Mouse (Mus musculus) layer of hippocampus, postnatal 14 days (tissue): ENCODE data around the gene Pacrg. TPM values are rescaled to one million over a fixed set of nuclear protein-coding genes. Genes with fewer than 3 reads are reported as not detected.

Experiments
- DNase-seq, 2 experiments: peaks; one replicate each; pipeline ENCODE4 v3.0.0; 2021 to 2022; ENCODE audit warnings: low spot score in 2 of 2, mixed read lengths in 1 of 2
- total RNA-seq, 2 experiments: library from RNA; stranded (reverse); gene quantifications; 2 replicates each; pipeline ENCODE4 v1.2.3; 2021

Gene Pacrg
- total RNA-seq, 2 experiments from 2014 or later = 19.4 to 20.8 TPM

DNA sequence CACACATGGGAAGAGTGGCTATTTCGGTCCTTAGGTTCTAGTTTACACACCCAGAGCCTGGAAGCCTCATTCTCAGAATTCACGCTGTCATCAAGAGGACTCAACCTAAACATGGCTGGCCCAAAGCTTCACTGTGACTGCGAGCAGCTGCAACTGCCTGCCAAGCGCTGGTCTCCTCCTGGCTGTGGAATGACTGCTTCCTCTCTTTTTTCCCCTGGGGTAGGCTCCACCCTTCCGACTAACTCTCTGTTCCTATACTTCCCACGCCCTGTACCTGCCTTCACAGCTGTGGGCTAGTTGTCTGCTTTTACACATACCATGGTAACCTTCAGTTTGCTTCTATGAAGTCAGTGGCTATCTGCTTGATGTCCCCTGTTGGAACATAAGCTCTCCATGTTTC, 453.6 kb downstream of the Pacrg start:
- no peak for DNase-seq

DNA sequence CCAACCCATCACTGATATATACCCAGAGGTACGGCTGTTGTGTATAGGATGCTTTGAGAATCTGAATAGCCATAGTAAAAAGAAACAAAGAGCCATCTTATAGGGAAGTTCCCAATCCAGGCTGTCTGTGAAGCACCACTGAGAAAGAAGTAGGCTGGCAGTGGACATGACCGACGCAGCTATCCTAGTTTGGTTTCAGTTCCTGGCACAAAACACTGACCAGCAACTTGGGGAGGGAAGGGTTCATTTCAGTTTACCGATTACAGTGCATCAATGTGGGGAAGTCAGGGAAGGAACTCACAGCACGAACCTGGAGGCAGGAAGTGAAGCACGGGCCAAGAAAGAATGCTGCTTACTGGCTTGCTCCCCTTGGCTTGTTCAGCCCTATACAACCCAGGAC, 456.7 kb downstream of the Pacrg start:
- DNase-seq = no peak

DNA sequence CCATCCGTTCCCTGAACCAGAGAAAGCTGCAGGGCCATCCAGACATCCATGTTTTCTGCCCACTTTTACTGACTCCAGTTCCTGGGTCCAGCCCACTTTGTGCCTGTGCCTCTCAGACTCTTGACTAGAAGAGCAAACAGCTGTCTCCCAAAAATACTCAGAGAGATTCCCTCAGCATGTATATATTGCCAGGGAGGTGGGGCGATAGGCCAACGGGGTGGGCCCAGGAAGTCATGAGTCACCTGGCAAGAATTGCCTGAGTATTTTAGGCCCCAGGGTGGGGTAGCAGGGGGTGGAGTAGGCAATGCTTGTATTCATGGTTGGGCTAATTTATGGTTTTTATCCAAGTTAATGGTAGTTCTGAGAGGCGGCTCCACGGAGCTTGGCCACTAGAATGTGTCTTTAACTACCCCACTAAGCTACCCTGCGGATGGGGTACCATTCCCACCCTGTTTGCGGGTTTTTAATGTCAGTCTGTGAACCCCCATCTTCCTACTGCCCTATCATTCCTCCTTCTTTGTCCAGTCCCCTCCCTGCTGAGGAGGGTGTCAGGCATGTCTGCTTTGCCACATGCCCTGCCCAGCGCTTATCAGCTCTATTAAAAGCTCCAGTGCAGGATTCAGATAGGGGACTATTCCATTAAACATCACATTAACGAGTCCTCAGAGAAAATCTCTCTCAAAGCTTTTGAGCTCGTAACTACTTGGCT, 461.5 kb downstream of the Pacrg start:
- DNase-seq = no peak

DNA sequence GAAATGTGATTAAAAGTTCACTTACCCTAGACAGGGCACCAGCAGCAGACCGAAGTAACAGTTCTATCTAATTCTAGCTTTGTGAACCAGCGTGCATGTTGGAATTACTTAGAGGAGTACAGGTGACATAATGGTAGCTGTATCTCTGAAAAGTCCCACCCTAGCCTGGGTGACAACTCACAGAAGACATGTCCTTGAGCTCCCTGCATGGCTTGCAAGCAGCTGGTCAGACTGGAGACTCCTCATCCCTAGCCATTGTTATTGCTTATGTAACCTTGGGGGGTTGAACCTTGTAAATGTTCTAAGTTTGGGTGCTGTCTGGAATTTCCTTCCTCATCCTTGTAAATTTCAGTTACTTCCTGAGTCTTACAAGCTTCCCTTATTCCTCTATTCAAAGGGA, 462.5 kb downstream of the Pacrg start:
- no peak for DNase-seq

DNA sequence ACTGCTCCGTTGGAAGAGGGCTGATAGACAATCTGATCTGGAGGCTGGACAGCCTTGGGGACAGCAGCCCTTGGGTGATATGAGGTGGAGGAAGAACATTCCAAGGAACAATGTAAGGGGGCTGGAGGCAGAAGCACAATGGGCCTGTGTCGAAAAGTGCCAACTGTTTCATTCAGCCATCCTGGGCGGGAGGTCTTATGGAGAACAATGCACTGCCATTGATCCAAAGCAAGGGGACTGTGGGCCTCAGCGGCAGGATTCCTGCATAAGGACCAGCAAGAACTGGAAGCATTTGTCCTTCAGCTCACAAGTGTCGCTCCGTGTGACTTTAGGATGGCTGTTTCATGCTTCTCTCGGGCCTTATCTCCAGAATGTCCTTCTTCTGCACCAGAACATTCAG, 465.8 kb downstream of the Pacrg start:
- DNase-seq = no peak

DNA sequence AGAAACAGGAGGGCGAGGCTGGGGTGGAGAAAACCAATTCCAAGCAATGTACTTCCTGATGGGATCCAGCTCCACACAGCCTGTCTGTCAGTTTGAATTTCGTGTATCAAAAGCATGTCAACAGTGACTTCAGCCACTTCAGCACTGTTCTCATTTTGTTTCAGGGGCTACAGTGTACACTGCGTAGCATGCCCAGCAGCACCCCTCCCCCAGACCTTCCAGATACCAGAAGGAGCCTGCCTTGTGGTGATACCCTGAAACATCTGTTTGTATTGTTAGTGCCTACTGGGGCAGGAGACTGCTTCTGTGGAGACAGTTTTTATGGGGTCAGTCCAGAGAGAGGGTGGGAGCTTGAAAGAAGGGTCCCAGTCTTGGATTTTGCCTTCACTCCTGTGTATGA, 466.4 kb downstream of the Pacrg start:
- DNase-seq = no peak

DNA sequence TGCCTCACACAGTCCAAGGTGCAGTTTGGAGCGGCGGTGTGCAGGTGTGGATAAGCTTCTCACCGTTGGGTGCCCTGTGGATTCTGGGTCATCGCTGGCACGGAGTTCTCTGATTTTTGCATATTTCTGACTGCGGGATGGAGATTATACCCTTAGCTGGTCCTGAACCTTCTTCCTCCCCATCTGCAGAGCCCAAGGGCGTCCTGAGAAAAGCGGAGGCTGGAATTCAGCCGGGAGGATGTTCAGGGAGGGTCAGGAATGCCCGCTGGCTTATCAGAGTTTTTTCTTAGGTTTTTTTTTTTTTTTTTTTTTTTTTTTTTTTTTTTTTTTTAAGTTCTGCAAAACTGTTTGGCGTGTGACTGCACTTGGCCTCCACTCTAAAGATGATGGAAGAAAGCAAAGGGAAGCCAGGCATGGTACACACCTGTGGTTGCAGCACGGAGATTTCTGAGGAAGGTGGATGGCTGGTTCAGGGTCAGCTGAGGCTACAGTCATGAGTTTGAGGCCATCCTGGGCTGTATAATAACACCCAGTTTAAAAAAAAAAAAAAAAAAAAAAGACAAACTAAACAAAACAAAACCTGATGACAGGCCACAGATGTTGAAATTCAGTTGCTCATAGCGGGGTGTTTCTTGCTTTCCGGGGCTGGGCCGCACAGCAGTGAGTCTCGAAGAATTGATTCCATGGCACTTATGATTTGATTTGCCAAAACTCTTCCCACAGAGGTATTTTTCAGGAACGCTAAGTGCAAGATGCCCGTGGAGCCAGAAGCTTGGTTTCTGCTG, 467.9 kb downstream of the Pacrg start:
- no peak for DNase-seq

DNA sequence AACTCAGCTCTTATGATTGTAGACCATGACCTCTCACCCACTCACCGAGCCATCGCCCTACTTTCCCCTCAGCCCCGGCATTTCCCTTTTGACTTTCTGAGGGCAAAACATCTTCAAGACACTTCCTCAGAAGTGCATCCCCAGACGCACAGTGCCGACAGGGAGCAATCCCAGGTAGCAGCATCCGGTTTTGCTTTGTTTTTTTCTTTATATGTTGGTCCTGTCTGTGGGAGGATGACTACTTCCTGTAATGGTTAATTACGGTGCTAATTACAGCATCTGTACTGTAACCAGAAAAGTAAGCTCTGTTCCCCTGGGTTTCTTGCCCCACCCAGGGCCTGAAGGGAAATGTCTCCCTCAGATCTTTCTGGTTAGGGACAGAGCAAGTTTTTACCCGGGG, 468.6 kb downstream of the Pacrg start:
- DNase-seq = no peak

DNA sequence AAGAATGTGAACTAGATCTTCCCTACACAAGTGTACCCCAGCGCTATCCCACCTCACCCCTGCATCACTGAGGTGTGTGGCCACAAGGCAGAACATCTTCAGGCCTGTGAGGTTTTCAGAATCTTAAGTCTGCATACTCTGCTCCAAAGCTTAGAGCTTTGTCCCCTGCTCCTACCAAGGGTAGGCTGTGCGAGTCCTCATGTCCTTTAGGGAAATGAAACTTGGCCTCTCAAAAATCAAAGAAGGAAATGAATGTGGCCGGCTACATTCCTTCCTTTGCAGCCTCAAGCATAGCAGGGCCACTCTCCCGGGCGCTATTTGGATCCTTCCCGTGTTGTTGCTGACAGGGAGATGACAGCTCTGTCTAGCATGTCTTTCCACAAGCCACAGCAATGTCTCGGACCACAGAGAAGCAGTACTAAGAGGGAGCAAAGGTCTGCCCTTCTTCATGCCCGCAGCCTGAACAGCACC, 469.4 kb downstream of the Pacrg start:
- DNase-seq = no peak

DNA sequence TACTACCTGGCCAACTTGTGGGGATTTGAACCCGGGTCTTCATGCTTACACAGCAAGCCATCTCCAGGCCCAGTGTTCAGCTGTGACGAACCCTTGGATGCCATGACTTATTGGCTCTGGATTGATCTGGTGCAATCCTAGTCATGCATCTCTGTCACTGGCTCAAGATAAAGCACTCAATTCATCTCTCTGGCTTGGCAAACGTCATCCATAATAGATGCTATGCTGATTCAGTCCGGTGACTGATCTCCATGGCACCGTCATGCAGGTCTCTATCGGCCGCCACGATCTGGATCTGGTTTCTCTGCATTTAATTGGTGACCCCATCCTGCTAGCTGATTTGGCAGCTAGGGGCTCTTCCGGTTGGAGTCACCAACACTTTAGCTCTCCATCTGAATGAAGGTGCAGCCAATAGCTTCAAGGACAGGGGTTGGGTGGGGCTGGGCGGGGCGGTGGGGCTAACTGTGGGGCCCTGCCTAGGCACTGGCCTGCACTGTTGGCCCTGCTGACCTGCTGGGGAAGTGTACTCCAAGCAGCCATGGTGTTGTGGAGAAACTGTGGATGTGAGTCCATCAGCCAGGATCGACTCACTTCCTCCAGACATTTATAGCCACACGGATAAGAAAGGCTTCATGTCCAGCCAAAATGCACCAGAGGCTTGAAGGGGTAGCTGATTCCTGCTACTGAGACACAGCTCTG, 470.0 kb downstream of the Pacrg start:
- no peak for DNase-seq

DNA sequence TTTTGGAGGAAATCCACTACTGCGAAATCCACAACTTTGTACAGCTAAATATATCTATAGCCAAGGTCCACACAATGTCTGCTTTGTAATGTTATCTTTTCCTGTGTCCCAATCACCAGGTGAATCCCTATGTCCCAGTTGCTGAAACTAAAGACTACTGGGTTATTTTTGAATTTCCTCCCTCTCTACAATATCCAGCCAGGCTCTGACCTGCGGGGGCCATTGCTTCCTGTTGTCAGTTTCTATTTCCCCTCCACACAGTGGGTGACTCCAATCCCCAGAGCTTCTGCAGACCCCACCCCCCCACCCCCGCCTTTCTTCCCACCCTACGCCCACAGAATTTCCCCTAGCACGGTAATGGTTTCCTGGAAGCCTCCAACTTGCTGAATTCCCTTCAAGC, 473.1 kb downstream of the Pacrg start:
- no peak for DNase-seq

DNA sequence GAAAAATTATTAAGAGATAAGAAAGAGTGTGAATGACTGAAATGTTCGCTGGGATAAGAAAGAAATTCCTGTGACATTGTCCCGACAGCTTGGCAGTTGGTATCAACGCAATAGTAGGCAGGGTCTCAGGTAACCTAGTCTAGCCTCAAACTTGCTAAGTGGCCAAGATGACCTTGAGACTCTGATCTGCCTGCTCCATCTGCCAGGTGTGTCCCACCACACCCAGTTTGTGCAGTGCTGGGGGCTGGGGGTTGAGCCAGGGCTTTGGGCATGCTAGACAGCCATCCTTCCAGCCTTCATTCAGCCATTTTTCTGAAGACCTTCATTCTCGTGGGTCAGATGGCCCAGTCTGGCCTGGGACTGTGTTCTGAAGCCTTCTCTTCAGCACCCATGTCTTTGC, 473.5 kb downstream of the Pacrg start:
- DNase-seq = no peak

DNA sequence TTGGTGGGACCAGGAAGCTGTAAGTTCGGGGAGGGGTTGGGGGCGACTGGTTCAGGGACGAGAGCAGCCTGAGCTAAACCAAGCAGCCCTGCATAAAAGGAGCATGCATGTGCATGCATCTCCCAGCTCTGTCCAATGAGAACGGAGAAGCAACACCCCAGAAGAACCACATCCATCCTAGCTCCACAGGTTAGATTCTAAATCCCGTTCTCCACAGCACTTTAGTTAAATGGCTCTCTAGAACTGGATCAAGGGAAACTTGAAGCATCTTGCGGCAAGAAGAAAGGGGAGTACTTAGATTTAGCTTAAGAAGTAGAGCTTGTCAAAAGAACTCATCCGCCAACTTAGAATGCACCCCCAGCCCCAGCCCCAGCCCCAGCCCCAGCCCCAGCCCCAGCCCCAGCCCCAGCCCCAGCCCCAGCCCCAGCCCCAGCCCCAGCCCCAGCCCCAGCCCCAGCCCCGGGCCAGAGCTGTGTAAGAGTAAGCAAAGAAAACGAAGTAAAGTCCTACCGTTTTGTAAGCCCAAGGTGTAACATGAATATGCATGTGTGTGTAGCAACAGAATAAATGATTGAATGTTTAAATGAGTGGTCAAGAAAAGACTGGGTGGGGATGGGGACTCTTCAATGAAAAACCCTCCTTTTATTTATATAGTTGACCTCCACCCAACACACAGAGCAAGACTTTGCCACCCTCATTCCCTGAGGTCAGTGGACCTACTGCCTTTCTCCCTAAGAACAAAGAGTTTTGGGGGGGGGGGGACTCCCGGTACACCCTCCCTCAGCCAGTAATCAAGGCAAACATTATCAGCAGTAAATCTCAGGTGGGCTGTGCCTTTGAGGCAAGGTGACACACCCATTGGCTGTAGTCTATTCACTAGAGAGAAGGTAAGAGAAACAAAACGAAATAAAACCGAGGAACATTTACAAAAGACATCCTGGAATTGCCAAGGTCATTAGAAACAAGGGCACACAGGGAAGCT, 474.3 kb downstream of the Pacrg start:
- no peak for DNase-seq

DNA sequence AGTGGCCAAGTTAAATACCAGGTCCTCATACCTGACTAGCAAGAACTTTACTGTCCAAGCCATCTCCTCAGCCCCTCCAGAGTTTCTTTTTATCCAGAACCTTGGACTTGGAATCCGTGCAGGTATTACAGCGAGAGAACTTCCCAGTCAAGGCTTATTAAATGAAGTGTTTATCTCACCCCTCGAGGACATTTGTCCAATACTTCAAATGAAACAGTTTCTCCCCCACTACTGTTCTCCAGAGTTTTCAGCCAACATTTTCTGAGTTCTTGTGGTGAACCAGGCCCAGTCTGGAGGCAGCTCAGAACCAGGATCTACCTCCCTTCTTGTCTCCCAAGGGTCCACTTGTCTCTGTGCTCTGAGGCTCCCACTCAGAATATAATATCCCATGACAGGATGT, 477.0 kb downstream of the Pacrg start:
- no peak for DNase-seq

DNA sequence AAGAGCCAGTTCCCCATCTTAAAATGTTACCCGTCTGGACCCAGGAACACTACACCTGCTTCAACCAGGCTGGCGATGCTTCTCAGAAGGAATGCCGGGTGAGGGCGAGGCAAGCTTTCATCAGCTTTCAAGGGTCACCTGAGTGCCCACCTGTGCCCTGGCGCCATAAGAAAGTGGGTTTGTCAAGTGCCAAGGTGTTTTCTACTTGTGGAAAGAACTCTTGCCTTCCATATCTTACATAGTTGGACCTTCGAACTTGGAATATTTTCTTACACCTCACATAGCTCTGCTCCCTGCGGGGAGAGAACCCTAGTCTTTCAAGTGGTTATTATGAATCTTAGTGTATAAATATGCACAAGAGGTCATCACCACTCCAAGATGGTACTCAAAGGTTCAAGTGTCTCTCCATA, 478.2 kb downstream of the Pacrg start:
- no peak for DNase-seq

DNA sequence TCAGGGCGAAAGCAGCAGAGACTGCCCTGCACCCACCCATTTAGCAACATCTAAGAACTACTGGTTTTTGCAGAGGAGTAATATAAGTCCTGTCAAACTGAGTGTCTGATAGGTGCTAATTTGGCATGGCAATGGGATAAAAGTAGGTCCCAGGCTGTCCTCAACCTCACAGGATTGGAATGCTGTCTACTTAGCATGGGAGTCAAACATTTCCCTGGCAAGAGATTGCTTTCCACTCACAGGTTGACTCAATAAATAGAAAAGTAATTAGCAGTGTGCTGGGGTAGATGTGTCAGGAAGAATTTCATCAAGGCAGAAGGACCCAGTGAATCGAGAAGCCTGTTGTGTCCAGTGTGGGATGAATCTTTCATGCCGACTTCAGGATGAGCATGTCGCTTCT, 479.4 kb downstream of the Pacrg start:
- DNase-seq = no peak

DNA sequence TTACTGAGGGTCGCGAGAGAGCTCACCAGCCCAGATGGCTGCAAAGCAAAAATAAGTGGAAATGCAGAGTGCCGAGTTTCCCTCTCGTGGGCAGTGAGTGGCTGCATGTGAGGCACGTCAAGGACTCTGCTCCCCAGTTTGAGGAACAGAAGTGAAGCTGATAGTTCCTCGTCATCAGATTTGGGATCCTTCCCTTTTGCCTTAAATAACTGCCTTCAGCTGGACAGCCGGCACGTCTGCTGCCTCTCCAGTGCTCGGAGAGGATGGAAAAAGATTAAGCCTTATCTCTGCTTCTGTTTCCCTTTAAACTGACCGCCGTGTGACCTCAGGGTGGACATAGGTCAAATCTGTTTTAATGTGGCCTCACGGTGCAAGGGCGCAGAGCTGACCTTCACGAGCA, 480.6 kb downstream of the Pacrg start:
- DNase-seq = peak in 1 of 2 experiments; percentile 29

DNA sequence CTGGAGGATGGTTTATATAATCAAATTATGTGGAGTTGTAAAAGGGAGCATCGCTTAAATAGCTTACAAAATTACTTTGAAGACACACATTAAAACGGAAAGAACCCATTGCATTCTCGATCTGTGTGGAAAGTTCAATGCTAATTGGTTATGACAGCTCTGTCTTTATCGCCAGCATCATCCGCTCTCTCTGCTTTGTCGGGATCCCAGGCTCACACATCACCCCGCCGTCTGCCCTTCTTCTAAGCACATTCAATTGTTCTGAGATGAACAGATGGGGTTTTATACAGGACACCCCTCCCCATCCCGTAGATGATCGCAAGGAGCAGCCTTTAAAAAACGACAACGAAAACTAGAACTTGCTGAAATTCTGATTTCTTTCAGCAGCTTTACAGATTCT, 482.8 kb downstream of the Pacrg start:
- no peak for DNase-seq

DNA sequence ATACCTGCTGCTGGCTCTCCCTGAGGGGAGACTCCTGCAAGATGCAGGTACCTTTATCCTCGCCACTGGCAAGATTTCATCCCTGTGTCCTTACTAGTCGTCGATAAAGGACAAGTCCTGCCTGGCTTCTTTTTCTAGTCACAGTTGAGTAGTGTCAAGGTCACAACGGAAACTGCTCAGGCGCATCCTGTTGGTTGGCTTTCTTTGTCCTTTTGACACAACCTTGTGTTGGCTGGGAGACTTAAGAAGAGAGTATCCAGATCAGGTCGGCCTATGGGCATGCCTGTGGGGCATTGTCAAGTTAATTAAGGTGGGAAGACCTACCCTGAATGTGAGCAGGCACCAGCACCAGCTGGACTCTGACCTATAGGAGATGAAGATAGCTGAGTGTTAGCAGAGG, 483.8 kb downstream of the Pacrg start:
- no peak for DNase-seq

DNA sequence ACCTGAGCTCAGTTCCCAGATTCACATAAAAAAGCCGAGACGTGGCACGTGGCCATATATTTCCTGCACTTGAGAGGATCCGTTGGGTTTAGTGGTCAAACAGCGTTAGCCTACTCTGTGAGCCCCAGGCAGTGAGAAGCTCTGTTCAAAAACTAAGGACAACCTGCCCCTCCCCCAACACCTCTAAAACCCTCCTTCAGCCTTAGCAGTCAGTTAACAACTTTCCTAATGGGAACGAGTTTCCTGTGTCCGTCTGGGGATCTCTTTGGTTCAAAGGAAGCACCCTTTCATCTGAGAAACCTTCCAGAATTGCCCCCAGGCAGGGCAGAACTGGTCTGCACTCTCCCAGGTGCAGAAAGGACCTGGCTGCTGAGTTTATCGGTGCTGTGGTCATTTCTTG, 484.4 kb downstream of the Pacrg start:
- DNase-seq = no peak
